Mouse (Mus musculus): ENCODE data around the gene Col11a2.

- no peak for TF ChIP-seq CTCF (IDR thresholded peaks at IDR 0.05; ENCODE audit: borderline replicate concordance, insufficient read depth, low read length)
- no peak for TF ChIP-seq POLR2A (IDR thresholded peaks at IDR 0.05; ENCODE audit: low read depth, low read length)
Observed at GRCm38 (mm10) chr17:34090923-34091322, 51.7 kb downstream of the Col11a2 start.
